Mouse (Mus musculus): ENCODE measurements around the gene Sema6b. TPM values are rescaled to one million over a fixed set of nuclear protein-coding genes. Genes with fewer than 3 reads are reported as not detected.
"Not testable (repeated sequence)": the region's sequence is repeated elsewhere in the genome, so short reads cannot be mapped to it uniquely, and the experiment has no call there.

The Sema6b gene
- polyA plus RNA-seq, 1 experiment from 2014 or later: 11.7 TPM

DNA sequence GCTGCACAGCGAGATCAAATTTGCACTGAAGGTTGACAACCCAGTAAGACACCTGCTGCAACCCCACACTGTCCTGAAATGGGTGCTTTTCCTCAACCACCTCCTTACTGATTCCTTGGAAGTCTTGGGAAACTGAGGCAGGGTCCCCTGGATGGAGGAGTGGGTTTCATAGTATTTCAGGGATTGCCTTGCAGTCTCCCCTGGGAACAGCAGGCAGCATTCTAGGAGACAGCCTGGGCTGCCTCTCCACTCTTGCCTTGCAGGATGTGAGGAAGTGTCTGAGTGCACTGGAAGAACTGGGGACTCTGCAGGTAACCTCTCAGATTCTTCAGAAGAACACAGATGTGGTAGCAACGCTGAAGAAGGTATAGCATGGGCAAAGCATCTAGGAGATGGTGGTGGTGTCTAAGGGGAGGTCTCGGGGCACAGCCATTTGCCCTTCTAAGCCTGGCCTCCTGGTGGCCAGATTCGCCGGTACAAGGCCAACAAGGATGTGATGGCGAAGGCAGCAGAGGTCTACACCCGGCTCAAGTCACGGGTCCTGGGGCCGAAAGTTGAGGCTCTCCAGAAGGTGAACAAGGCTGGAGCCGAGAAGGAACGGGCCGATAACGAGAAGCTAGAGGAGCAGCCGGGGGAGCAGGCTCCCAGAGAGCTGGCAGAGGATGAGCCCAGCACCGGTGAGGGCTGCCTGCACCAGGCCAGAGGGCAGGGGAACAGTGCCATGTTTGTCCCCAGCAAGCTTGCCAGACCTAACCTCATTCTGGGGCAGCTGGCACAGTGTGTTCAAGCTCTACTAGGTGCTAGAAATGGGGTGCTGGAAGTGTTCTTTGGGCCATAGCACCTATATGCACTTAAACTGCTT is 41.2 kb downstream of the Sema6b start:
- Histone ChIP-seq H3K4me1 (replicated peaks) (no peaks in the 10 kb centered on the region), H3K9ac (no peak overlapping the region), H3K27me3 (no peaks in the 10 kb centered on the region), H3K4me2 (no peak overlapping the region), H3K4me3 (no peak overlapping the region), H3K27ac (no peak overlapping the region), H3K36me3 (peaks cover 86% of the 10 kb centered on the region), H3K9me3 (no peaks in the 10 kb centered on the region)
- no peak for ATAC-seq (ENCODE audit: low FRiP score)
- 93% methylated on average over 15 of the region's 15 CpGs for WGBS

DNA sequence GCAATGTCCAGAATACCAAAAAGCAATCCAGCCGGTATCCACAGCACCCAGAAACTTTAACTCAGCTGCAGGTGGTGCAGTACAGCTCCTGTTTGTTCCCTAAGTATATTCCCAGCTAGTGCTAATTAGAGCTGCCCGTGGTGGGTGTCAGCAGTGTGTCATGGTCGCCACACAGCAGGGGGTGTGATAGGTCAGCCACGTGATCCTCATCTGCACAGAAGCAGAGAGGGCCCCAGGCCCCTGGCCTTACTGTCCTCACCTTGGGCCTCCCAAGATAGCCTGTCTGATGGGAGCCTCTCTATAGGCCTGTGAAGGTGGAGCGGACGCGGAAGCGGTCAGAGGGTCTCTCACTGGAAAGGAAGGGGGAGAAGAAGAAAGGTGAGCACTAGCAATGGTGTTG is 42.0 kb downstream of the Sema6b start:
- H3K4me2 ChIP-seq: no peak overlapping the region
- H3K4me1 ChIP-seq (replicated peaks): no peaks in the 10 kb centered on the region
- H3K9ac ChIP-seq: no peak overlapping the region
- H3K9me3 ChIP-seq: no peaks in the 10 kb centered on the region
- no peaks in the 10 kb centered on the region for H3K27me3 ChIP-seq
- no peak overlapping the region for H3K4me3 ChIP-seq
- H3K36me3 ChIP-seq: peaks cover 85% of the 10 kb centered on the region
- 91% methylated on average over 8 of the region's 8 CpGs for WGBS
- H3K27ac ChIP-seq: no peak overlapping the region
- ATAC-seq (ENCODE audit: low FRiP score): no peak

GRCm38 (mm10) chr17:56096883-56097282 is 43.3 kb downstream of the Sema6b start:
- Histone ChIP-seq H3K9ac (no peak overlapping the region), H3K27me3 (no peaks in the 10 kb centered on the region), H3K27ac (no peak overlapping the region), H3K4me1 (replicated peaks) (no peaks in the 10 kb centered on the region), H3K4me3 (no peak overlapping the region), H3K9me3 (no peaks in the 10 kb centered on the region), H3K36me3 (peaks cover 79% of the 10 kb centered on the region), H3K4me2 (no peak overlapping the region)
- 91% methylated on average over 12 of the region's 12 CpGs for WGBS
- ATAC-seq (ENCODE audit: low FRiP score): no peak

GRCm38 (mm10) chr17:56092794-56093193 is 47.3 kb downstream of the Sema6b start:
- no peaks in the 10 kb centered on the region for H3K9me3 ChIP-seq
- whole genome bisulfite sequencing: 100% methylated on average over 1 of the region's 1 CpGs
- H3K27me3 ChIP-seq: no peaks in the 10 kb centered on the region
- H3K36me3 ChIP-seq: peaks cover 64% of the 10 kb centered on the region
- no peaks in the 10 kb centered on the region for H3K4me1 ChIP-seq (replicated peaks)
- no peak overlapping the region for H3K4me3 ChIP-seq
- no peak overlapping the region for H3K4me2 ChIP-seq
- no peak overlapping the region for H3K9ac ChIP-seq
- no peak for ATAC-seq (ENCODE audit: low FRiP score)
- no peak overlapping the region for H3K27ac ChIP-seq

DNA sequence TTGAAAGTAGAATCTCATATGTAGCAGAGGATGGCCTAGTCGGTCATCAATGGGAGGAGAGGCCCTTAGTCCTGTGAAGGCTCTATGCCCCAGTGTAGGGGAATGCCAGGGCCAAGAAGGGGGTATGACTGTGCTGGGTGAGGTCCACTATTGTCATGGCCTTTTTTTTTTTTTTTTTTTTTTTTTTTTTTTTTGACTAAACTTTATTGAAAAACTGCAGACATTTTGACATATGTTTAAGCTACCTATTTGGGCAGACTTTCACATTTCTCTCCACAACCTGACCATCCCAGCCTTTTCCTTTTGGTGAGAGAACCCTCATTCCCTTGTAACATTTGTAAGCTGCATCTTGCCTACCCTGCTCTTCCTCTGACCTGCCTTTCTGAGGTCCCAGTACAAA is 47.8 kb downstream of the Sema6b start:
- no peak for ATAC-seq (ENCODE audit: low FRiP score)
- H3K27me3 ChIP-seq: no peaks in the 10 kb centered on the region
- H3K36me3 ChIP-seq: peaks cover 63% of the 10 kb centered on the region
- no peak overlapping the region for H3K27ac ChIP-seq
- H3K9me3 ChIP-seq: no peaks in the 10 kb centered on the region
- no peak overlapping the region for H3K9ac ChIP-seq
- H3K4me3 ChIP-seq: no peak overlapping the region
- WGBS: 100% methylated on average over 1 of the region's 1 CpGs
- no peaks in the 10 kb centered on the region for H3K4me1 ChIP-seq (replicated peaks)
- H3K4me2 ChIP-seq: no peak overlapping the region

- H3K4me2 ChIP-seq: peak overlapping the region; percentile 99
- peaks cover 28% of the 10 kb centered on the region for H3K36me3 ChIP-seq
- H3K4me3 ChIP-seq: peak overlapping the region; percentile 91
- ATAC-seq (ENCODE audit: low FRiP score): peak; percentile 41
- no peaks in the 10 kb centered on the region for H3K9me3 ChIP-seq
- H3K9ac ChIP-seq: peak overlapping the region; percentile 91
- H3K27ac ChIP-seq: peak overlapping the region; percentile 74
- WGBS: 4% methylated on average over 8 of the region's 8 CpGs
- peaks cover 31% of the 10 kb centered on the region for H3K4me1 ChIP-seq (replicated peaks)
- no peaks in the 10 kb centered on the region for H3K27me3 ChIP-seq
These were observed 59.2 kb downstream of the Sema6b start for GRCm38 (mm10) chr17:56080781-56081585.

GRCm38 (mm10) chr17:56079921-56080320 is 60.2 kb downstream of the Sema6b start:
- Histone ChIP-seq H3K4me2 (peak overlapping the region; percentile 99), H3K4me1 (replicated peaks) (peaks cover 39% of the 10 kb centered on the region), H3K9ac (peak overlapping the region; percentile 91), H3K27me3 (no peaks in the 10 kb centered on the region), H3K4me3 (peak overlapping the region; percentile 91), H3K9me3 (no peaks in the 10 kb centered on the region), H3K27ac (peak overlapping the region; percentile 72), H3K36me3 (peaks cover 25% of the 10 kb centered on the region)
- WGBS: 2% methylated on average over 11 of the region's 11 CpGs
- no peak for ATAC-seq (ENCODE audit: low FRiP score)

GRCm38 (mm10) chr17:56078880-56079795 is 61.0 kb downstream of the Sema6b start, which contains the start of gene Hdgfl2:
Gene Hdgfl2, plus strand, starts transcription at chr17:56079634.
- H3K36me3 ChIP-seq: peaks cover 21% of the 10 kb centered on the region
- peaks cover 43% of the 10 kb centered on the region for H3K4me1 ChIP-seq (replicated peaks)
- H3K27me3 ChIP-seq: no peaks in the 10 kb centered on the region
- H3K9me3 ChIP-seq: no peaks in the 10 kb centered on the region
- peak within 1 kb of the TSS; percentile 91 for H3K4me3 ChIP-seq
- peak within 1 kb of the TSS; percentile 74 for H3K27ac ChIP-seq
- ATAC-seq (ENCODE audit: low FRiP score): peak; percentile 93
- peak within 1 kb of the TSS; percentile 91 for H3K9ac ChIP-seq
- peak within 1 kb of the TSS; percentile 99 for H3K4me2 ChIP-seq
- under 1% methylated on average over 61 of the region's 61 CpGs for WGBS

- H3K27ac ChIP-seq; H3K9me3 ChIP-seq; H3K27me3 ChIP-seq; ATAC-seq (ENCODE audit: low FRiP score); H3K9ac ChIP-seq: not testable (repeated sequence)
- Histone ChIP-seq H3K4me2 (peak overlapping the region; percentile 39), H3K4me1 (replicated peaks) (peaks cover 49% of the 10 kb centered on the region), H3K4me3 (peak overlapping the region; percentile 91), H3K36me3 (peaks cover 15% of the 10 kb centered on the region; the same call in 1 of the 2 replicates)
- WGBS: 69% methylated on average over 9 of the region's 9 CpGs
These were observed 61.8 kb downstream of the Sema6b start for GRCm38 (mm10) chr17:56078361-56078760.

GRCm38 (mm10) chr17:56077523-56077922 is 62.6 kb downstream of the Sema6b start:
- no peak overlapping the region for H3K4me2 ChIP-seq
- no peaks in the 10 kb centered on the region for H3K27me3 ChIP-seq
- H3K4me1 ChIP-seq (replicated peaks): peaks cover 47% of the 10 kb centered on the region
- no peaks in the 10 kb centered on the region for H3K9me3 ChIP-seq
- no peak overlapping the region for H3K27ac ChIP-seq
- H3K9ac ChIP-seq: no peak overlapping the region
- ATAC-seq (ENCODE audit: low FRiP score): no peak
- no peak overlapping the region for H3K4me3 ChIP-seq
- peaks cover 12% of the 10 kb centered on the region for H3K36me3 ChIP-seq
- WGBS: 90% methylated on average over 5 of the region's 5 CpGs

- H3K9me3 ChIP-seq: no peaks in the 10 kb centered on the region
- H3K27ac ChIP-seq: peak within 1 kb of the TSS; percentile 94
- H3K4me3 ChIP-seq: peak within 1 kb of the TSS; percentile 80
- peak within 1 kb of the TSS; percentile 72 for H3K4me2 ChIP-seq
- WGBS: under 1% methylated on average over 35 of the region's 35 CpGs
- peaks cover 33% of the 10 kb centered on the region for H3K36me3 ChIP-seq
- peak; percentile 55 for ATAC-seq (ENCODE audit: low FRiP score)
- H3K27me3 ChIP-seq: no peaks in the 10 kb centered on the region
- peak within 1 kb of the TSS; percentile 85 for H3K9ac ChIP-seq
- H3K4me1 ChIP-seq (replicated peaks): peaks cover 20% of the 10 kb centered on the region
These were observed 65.3 kb downstream of the Sema6b start, which contains the start of gene Ubxn6 for GRCm38 (mm10) chr17:56074827-56075208. Gene Ubxn6, minus strand, starts transcription at chr17:56075028.
